Mouse (Mus musculus): ENCODE results near the gene Adipor2. TPM values are rescaled to one million over a fixed set of nuclear protein-coding genes. Genes with fewer than 3 reads are reported as not detected.
A peak's percentile ranks its signal among the peaks of the same experiment; 100 is the strongest.

Gene Adipor2
- total and polyA plus RNA-seq, 2 experiments = 246 to 306 TPM

GRCm38 (mm10) chr6:119411511-119411910 is 6.0 kb downstream of the Adipor2 start:
- Histone ChIP-seq H3K4me1 (ENCODE audit: control insufficient read depth, insufficient read depth, low read length) (peaks cover 38% of the 10 kb centered on the region), H3K79me2 (ENCODE audit: control insufficient read depth, insufficient read depth, low read length) (peaks cover 27% of the 10 kb centered on the region), H3K27ac (replicated peaks; ENCODE audit: insufficient read depth, low read depth, low read length) (peak overlapping the region; percentile 72), H3K9ac (ENCODE audit: low read depth, low read length) (peak overlapping the region; percentile 54), H3K36me3 (ENCODE audit: control insufficient read depth, insufficient read depth, low read length) (peaks cover 20% of the 10 kb centered on the region), H3K27me3 (ENCODE audit: control insufficient read depth, insufficient read depth, low read length) (no peaks in the 10 kb centered on the region), H3K4me3 (ENCODE audit: insufficient read depth, low read depth, low read length) (no peak overlapping the region)
- peak; percentile 65 for DNase-seq (ENCODE audit: extremely low read depth, low read depth, low spot score)
- TF ChIP-seq CTCF (IDR thresholded peaks at IDR 0.05; ENCODE audit: low read depth, low read length) (no peak), POLR2A (IDR thresholded peaks at IDR 0.05; ENCODE audit: extremely low read depth, insufficient read depth, low read length) (no peak)
- WGBS = 57% methylated on average over 3 of the region's 3 CpGs

- H3K36me3 ChIP-seq (ENCODE audit: control insufficient read depth, insufficient read depth, low read length) = peaks cover 29% of the 10 kb centered on the region
- H3K4me1 ChIP-seq (ENCODE audit: control insufficient read depth, insufficient read depth, low read length) = peaks cover 48% of the 10 kb centered on the region
- H3K27ac ChIP-seq (replicated peaks; ENCODE audit: insufficient read depth, low read depth, low read length) = peak overlapping the region; percentile 97
- DNase-seq (ENCODE audit: extremely low read depth, low read depth, low spot score) = peak; percentile 98
- 11% methylated on average over 1 of the region's 1 CpGs for WGBS
- H3K4me3 ChIP-seq (ENCODE audit: insufficient read depth, low read depth, low read length) = no peak overlapping the region
- H3K79me2 ChIP-seq (ENCODE audit: control insufficient read depth, insufficient read depth, low read length) = peaks cover 15% of the 10 kb centered on the region
- TF ChIP-seq POLR2A (IDR thresholded peaks at IDR 0.05; ENCODE audit: extremely low read depth, insufficient read depth, low read length) (no peak), CTCF (IDR thresholded peaks at IDR 0.05; ENCODE audit: low read depth, low read length) (no peak)
- no peaks in the 10 kb centered on the region for H3K27me3 ChIP-seq (ENCODE audit: control insufficient read depth, insufficient read depth, low read length)
- no peak overlapping the region for H3K9ac ChIP-seq (ENCODE audit: low read depth, low read length)
Measured at GRCm38 (mm10) chr6:119409766-119410165, 7.7 kb downstream of the Adipor2 start.

- peaks cover 31% of the 10 kb centered on the region for H3K36me3 ChIP-seq (ENCODE audit: control insufficient read depth, insufficient read depth, low read length)
- no peak for TF ChIP-seq POLR2A (IDR thresholded peaks at IDR 0.05; ENCODE audit: extremely low read depth, insufficient read depth, low read length)
- TF ChIP-seq CTCF (IDR thresholded peaks at IDR 0.05; ENCODE audit: low read depth, low read length) = no peak
- no peaks in the 10 kb centered on the region for H3K27me3 ChIP-seq (ENCODE audit: control insufficient read depth, insufficient read depth, low read length)
- peaks cover 49% of the 10 kb centered on the region for H3K4me1 ChIP-seq (ENCODE audit: control insufficient read depth, insufficient read depth, low read length)
- peak overlapping the region; percentile 40 for H3K9ac ChIP-seq (ENCODE audit: low read depth, low read length)
- no peak overlapping the region for H3K4me3 ChIP-seq (ENCODE audit: insufficient read depth, low read depth, low read length)
- H3K79me2 ChIP-seq (ENCODE audit: control insufficient read depth, insufficient read depth, low read length) = peaks cover 3% of the 10 kb centered on the region
- 73% methylated on average over 9 of the region's 9 CpGs for WGBS
- peak overlapping the region; percentile 97 for H3K27ac ChIP-seq (replicated peaks; ENCODE audit: insufficient read depth, low read depth, low read length)
- peak; percentile 41 for DNase-seq (ENCODE audit: extremely low read depth, low read depth, low spot score)
Measured at GRCm38 (mm10) chr6:119408582-119408981, 8.9 kb downstream of the Adipor2 start.

GRCm38 (mm10) chr6:119407818-119408217 is 9.7 kb downstream of the Adipor2 start:
- Histone ChIP-seq H3K4me1 (ENCODE audit: control insufficient read depth, insufficient read depth, low read length) (peaks cover 47% of the 10 kb centered on the region), H3K79me2 (ENCODE audit: control insufficient read depth, insufficient read depth, low read length) (no peaks in the 10 kb centered on the region; the same call in 1 of the 2 replicates), H3K27me3 (ENCODE audit: control insufficient read depth, insufficient read depth, low read length) (no peaks in the 10 kb centered on the region), H3K27ac (replicated peaks; ENCODE audit: insufficient read depth, low read depth, low read length) (peak overlapping the region; percentile 97), H3K9ac (ENCODE audit: low read depth, low read length) (peak overlapping the region; percentile 48), H3K4me3 (ENCODE audit: insufficient read depth, low read depth, low read length) (no peak overlapping the region), H3K36me3 (ENCODE audit: control insufficient read depth, insufficient read depth, low read length) (peaks cover 34% of the 10 kb centered on the region)
- TF ChIP-seq POLR2A (IDR thresholded peaks at IDR 0.05; ENCODE audit: extremely low read depth, insufficient read depth, low read length) = no peak
- peak; percentile 68 for DNase-seq (ENCODE audit: extremely low read depth, low read depth, low spot score)
- 24% methylated on average over 6 of the region's 6 CpGs for WGBS

GRCm38 (mm10) chr6:119406528-119406927 is 11.0 kb downstream of the Adipor2 start:
- peak; percentile 54 for DNase-seq (ENCODE audit: extremely low read depth, low read depth, low spot score)
- no peaks in the 10 kb centered on the region for H3K27me3 ChIP-seq (ENCODE audit: control insufficient read depth, insufficient read depth, low read length)
- peak overlapping the region; percentile 60 for H3K9ac ChIP-seq (ENCODE audit: low read depth, low read length)
- peaks cover 3% of the 10 kb centered on the region; the same call in 1 of the 2 replicates for H3K79me2 ChIP-seq (ENCODE audit: control insufficient read depth, insufficient read depth, low read length)
- peaks cover 49% of the 10 kb centered on the region for H3K4me1 ChIP-seq (ENCODE audit: control insufficient read depth, insufficient read depth, low read length)
- TF ChIP-seq POLR2A (IDR thresholded peaks at IDR 0.05; ENCODE audit: extremely low read depth, insufficient read depth, low read length) = no peak
- no peak for TF ChIP-seq CTCF (IDR thresholded peaks at IDR 0.05; ENCODE audit: low read depth, low read length)
- peaks cover 37% of the 10 kb centered on the region; the same call in 1 of the 2 replicates for H3K36me3 ChIP-seq (ENCODE audit: control insufficient read depth, insufficient read depth, low read length)
- H3K27ac ChIP-seq (replicated peaks; ENCODE audit: insufficient read depth, low read depth, low read length) = peak overlapping the region; percentile 97
- 55% methylated on average over 8 of the region's 8 CpGs for WGBS
- H3K4me3 ChIP-seq (ENCODE audit: insufficient read depth, low read depth, low read length) = no peak overlapping the region

DNA sequence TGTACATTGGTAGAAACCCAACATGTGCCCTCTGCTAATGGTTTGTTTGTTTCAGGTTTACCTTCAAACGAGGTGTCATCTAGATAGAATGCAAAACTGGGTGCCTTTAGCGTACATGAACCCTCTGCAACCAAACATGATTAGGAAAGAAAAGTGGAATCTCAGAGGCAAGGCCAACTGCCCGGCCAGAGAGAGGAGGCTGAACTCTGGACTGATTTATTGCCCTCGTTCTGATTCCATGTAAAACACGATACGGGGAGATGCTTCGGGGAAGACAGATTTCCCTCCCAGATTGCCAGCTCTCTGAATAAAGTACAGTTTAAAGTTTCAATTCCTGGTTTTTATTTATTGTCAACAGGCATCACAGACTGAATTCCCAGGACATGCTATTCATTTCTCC is 12.2 kb downstream of the Adipor2 start:
- H3K4me3 ChIP-seq (ENCODE audit: insufficient read depth, low read depth, low read length) = no peak overlapping the region
- H3K4me1 ChIP-seq (ENCODE audit: control insufficient read depth, insufficient read depth, low read length) = peaks cover 47% of the 10 kb centered on the region
- peak overlapping the region; percentile 97 for H3K27ac ChIP-seq (replicated peaks; ENCODE audit: insufficient read depth, low read depth, low read length)
- H3K79me2 ChIP-seq (ENCODE audit: control insufficient read depth, insufficient read depth, low read length) = peaks cover 3% of the 10 kb centered on the region; the same call in 1 of the 2 replicates
- H3K9ac ChIP-seq (ENCODE audit: low read depth, low read length) = peak overlapping the region; percentile 60
- H3K36me3 ChIP-seq (ENCODE audit: control insufficient read depth, insufficient read depth, low read length) = peaks cover 41% of the 10 kb centered on the region
- DNase-seq (ENCODE audit: extremely low read depth, low read depth, low spot score) = peak; percentile 92
- TF ChIP-seq CTCF (IDR thresholded peaks at IDR 0.05; ENCODE audit: low read depth, low read length) (no peak), POLR2A (IDR thresholded peaks at IDR 0.05; ENCODE audit: extremely low read depth, insufficient read depth, low read length) (no peak)
- no peaks in the 10 kb centered on the region for H3K27me3 ChIP-seq (ENCODE audit: control insufficient read depth, insufficient read depth, low read length)
- WGBS = 19% methylated on average over 7 of the region's 7 CpGs
